Mouse (Mus musculus): Measurements from ENCODE around the gene Slc44a2. TPM values are rescaled to one million over a fixed set of nuclear protein-coding genes. Genes with fewer than 3 reads are reported as not detected.

Gene Slc44a2
- polyA plus RNA-seq, 1 experiment from 2014 or later, result 80.5 TPM

GRCm38 (mm10) chr9:21277776-21278175, 42.7 kb upstream of the Slc44a2 start:
- H3K9ac ChIP-seq (ENCODE audit: low read depth, low read length), result no peak overlapping the region
- no peak for ATAC-seq (ENCODE audit: low FRiP score, low TSS enrichment)
- H3K27ac ChIP-seq (ENCODE audit: low read depth, low read length), result no peak overlapping the region
- no peak overlapping the region for H3K4me2 ChIP-seq (replicated peaks; ENCODE audit: low read depth, low read length)
- peaks cover 86% of the 10 kb centered on the region for H3K36me3 ChIP-seq (ENCODE audit: control insufficient read depth, insufficient read depth, low read length)
- no peak overlapping the region for H3K4me3 ChIP-seq (ENCODE audit: low read length)
- H3K27me3 ChIP-seq (ENCODE audit: control insufficient read depth, insufficient read depth, low read length), result no peaks in the 10 kb centered on the region
- no peaks in the 10 kb centered on the region for H3K4me1 ChIP-seq (ENCODE audit: control insufficient read depth, insufficient read depth, low read length)
- 94% methylated on average over 5 of the region's 5 CpGs for WGBS
- no peaks in the 10 kb centered on the region for H3K9me3 ChIP-seq (ENCODE audit: control insufficient read depth, low read length)

DNA sequence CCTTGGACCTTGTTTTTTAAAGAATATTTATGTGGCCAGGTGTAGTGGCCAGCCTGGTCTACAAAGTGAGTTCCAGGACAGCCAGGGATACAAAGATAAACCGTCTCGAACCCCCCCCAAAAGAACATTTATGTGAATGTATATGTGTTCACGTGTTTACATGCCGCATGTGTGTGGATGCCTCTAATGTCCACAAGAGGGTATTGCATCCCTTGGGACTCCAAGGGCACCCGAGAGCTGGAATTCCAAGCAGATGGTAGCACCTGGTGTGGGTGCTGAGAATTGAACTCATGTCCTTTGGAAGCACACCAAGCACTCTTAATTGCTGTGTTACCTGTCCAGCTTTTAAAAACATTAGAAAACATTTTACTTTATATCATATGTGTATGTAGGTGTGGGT, 36.9 kb upstream of the Slc44a2 start:
- no peak overlapping the region for H3K27ac ChIP-seq (ENCODE audit: low read depth, low read length)
- no peaks in the 10 kb centered on the region for H3K9me3 ChIP-seq (ENCODE audit: control insufficient read depth, low read length)
- no peak overlapping the region for H3K4me3 ChIP-seq (ENCODE audit: low read length)
- H3K4me1 ChIP-seq (ENCODE audit: control insufficient read depth, insufficient read depth, low read length), result peaks cover 13% of the 10 kb centered on the region
- no peak overlapping the region for H3K4me2 ChIP-seq (replicated peaks; ENCODE audit: low read depth, low read length)
- ATAC-seq (ENCODE audit: low FRiP score, low TSS enrichment), result no peak
- H3K9ac ChIP-seq (ENCODE audit: low read depth, low read length), result no peak overlapping the region
- no peaks in the 10 kb centered on the region for H3K27me3 ChIP-seq (ENCODE audit: control insufficient read depth, insufficient read depth, low read length)
- peaks cover 59% of the 10 kb centered on the region for H3K36me3 ChIP-seq (ENCODE audit: control insufficient read depth, insufficient read depth, low read length)
- WGBS, result 96% methylated on average over 5 of the region's 5 CpGs

DNA sequence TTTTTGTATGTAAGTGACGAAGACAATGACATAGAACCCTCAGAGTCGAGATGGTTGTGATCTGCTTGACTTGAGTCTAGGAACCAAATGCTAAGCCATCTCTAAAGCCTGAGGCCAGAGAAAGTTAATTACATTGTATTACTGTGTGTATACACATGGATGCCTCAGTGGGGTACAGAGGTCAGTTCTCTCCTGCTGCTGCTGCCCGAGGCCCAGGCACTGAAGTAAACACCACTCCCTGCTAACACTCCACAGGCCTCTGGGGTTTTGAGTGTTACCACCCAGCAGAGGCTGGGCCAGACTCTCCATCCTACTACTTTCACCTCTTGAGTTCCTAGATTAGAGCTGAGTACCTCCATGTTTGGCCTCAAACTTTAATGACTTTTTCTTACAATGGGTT, 36.5 kb upstream of the Slc44a2 start:
- 81% methylated on average over 3 of the region's 3 CpGs for WGBS
- H3K9ac ChIP-seq (ENCODE audit: low read depth, low read length), result no peak overlapping the region
- H3K27me3 ChIP-seq (ENCODE audit: control insufficient read depth, insufficient read depth, low read length), result no peaks in the 10 kb centered on the region
- no peak overlapping the region for H3K4me3 ChIP-seq (ENCODE audit: low read length)
- H3K4me1 ChIP-seq (ENCODE audit: control insufficient read depth, insufficient read depth, low read length), result peaks cover 17% of the 10 kb centered on the region
- peaks cover 55% of the 10 kb centered on the region for H3K36me3 ChIP-seq (ENCODE audit: control insufficient read depth, insufficient read depth, low read length)
- H3K27ac ChIP-seq (ENCODE audit: low read depth, low read length), result no peak overlapping the region
- no peaks in the 10 kb centered on the region for H3K9me3 ChIP-seq (ENCODE audit: control insufficient read depth, low read length)
- no peak for ATAC-seq (ENCODE audit: low FRiP score, low TSS enrichment)
- H3K4me2 ChIP-seq (replicated peaks; ENCODE audit: low read depth, low read length), result no peak overlapping the region

DNA sequence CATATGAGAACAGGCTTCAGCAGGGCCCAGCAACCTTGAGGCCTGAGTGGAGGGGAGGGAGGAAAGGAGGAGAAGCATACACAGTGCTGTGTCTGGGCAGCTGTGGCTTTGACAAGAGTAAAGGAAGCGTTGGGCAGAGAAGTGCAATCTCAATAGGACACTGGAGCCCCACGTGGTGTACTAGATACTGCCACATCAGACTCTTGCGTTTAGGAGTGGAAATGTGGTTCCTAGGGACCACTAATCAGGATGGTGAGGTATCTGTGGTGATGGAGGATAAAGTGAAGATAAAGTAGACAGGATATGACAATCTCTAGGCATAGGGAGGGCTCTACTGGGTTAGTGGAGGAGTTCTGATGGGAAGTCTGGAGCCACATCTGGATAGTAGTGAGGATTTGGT, 33.7 kb upstream of the Slc44a2 start:
- H3K36me3 ChIP-seq (ENCODE audit: control insufficient read depth, insufficient read depth, low read length), result peaks cover 30% of the 10 kb centered on the region
- H3K9ac ChIP-seq (ENCODE audit: low read depth, low read length), result peak overlapping the region; percentile 84; the same call in 1 of the 2 replicates
- no peak for ATAC-seq (ENCODE audit: low FRiP score, low TSS enrichment)
- H3K9me3 ChIP-seq (ENCODE audit: control insufficient read depth, low read length), result no peaks in the 10 kb centered on the region
- no peak overlapping the region for H3K27ac ChIP-seq (ENCODE audit: low read depth, low read length)
- WGBS, result 81% methylated on average over 3 of the region's 3 CpGs
- H3K4me3 ChIP-seq (ENCODE audit: low read length), result peak overlapping the region; percentile 86
- no peaks in the 10 kb centered on the region for H3K27me3 ChIP-seq (ENCODE audit: control insufficient read depth, insufficient read depth, low read length)
- peak overlapping the region; percentile 84 for H3K4me2 ChIP-seq (replicated peaks; ENCODE audit: low read depth, low read length)
- peaks cover 27% of the 10 kb centered on the region for H3K4me1 ChIP-seq (ENCODE audit: control insufficient read depth, insufficient read depth, low read length)

- Histone ChIP-seq H3K27ac (ENCODE audit: low read depth, low read length) (peak within 1 kb of the TSS; percentile 84; the same call in 1 of the 2 replicates), H3K9ac (ENCODE audit: low read depth, low read length) (peak within 1 kb of the TSS; percentile 84), H3K4me3 (ENCODE audit: low read length) (peak within 1 kb of the TSS; percentile 86), H3K4me1 (ENCODE audit: control insufficient read depth, insufficient read depth, low read length) (peaks cover 27% of the 10 kb centered on the region), H3K9me3 (ENCODE audit: control insufficient read depth, low read length) (no peaks in the 10 kb centered on the region), H3K4me2 (replicated peaks; ENCODE audit: low read depth, low read length) (peak within 1 kb of the TSS; percentile 84), H3K27me3 (ENCODE audit: control insufficient read depth, insufficient read depth, low read length) (no peaks in the 10 kb centered on the region), H3K36me3 (ENCODE audit: control insufficient read depth, insufficient read depth, low read length) (peaks cover 22% of the 10 kb centered on the region)
- peak; percentile 72 for ATAC-seq (ENCODE audit: low FRiP score, low TSS enrichment)
- WGBS, result under 1% methylated on average over 59 of the region's 59 CpGs
Observed at GRCm38 (mm10) chr9:21287571-21288402, 32.7 kb upstream of the Slc44a2 start, which contains the start of gene Kri1. Kri1 (minus strand) TSS chr9:21287969.

GRCm38 (mm10) chr9:21288404-21289336, 31.8 kb upstream of the Slc44a2 start:
- peak overlapping the region; percentile 84 for H3K4me2 ChIP-seq (replicated peaks; ENCODE audit: low read depth, low read length)
- H3K9me3 ChIP-seq (ENCODE audit: control insufficient read depth, low read length), result no peaks in the 10 kb centered on the region
- H3K9ac ChIP-seq (ENCODE audit: low read depth, low read length), result peak overlapping the region; percentile 51; the same call in 1 of the 2 replicates
- peak overlapping the region; percentile 52; the same call in 1 of the 2 replicates for H3K27ac ChIP-seq (ENCODE audit: low read depth, low read length)
- peaks cover 27% of the 10 kb centered on the region for H3K4me1 ChIP-seq (ENCODE audit: control insufficient read depth, insufficient read depth, low read length)
- peak overlapping the region; percentile 86 for H3K4me3 ChIP-seq (ENCODE audit: low read length)
- H3K36me3 ChIP-seq (ENCODE audit: control insufficient read depth, insufficient read depth, low read length), result peaks cover 19% of the 10 kb centered on the region
- H3K27me3 ChIP-seq (ENCODE audit: control insufficient read depth, insufficient read depth, low read length), result no peaks in the 10 kb centered on the region
- ATAC-seq (ENCODE audit: low FRiP score, low TSS enrichment), result no peak
- 70% methylated on average over 13 of the region's 13 CpGs for WGBS

GRCm38 (mm10) chr9:21289337-21289671, 31.2 kb upstream of the Slc44a2 start:
- no peak for ATAC-seq (ENCODE audit: low FRiP score, low TSS enrichment)
- Histone ChIP-seq H3K9ac (ENCODE audit: low read depth, low read length) (no peak overlapping the region), H3K4me1 (ENCODE audit: control insufficient read depth, insufficient read depth, low read length) (peaks cover 27% of the 10 kb centered on the region), H3K4me3 (ENCODE audit: low read length) (peak overlapping the region; percentile 78; the same call in 1 of the 2 replicates), H3K9me3 (ENCODE audit: control insufficient read depth, low read length) (no peaks in the 10 kb centered on the region), H3K27ac (ENCODE audit: low read depth, low read length) (no peak overlapping the region), H3K27me3 (ENCODE audit: control insufficient read depth, insufficient read depth, low read length) (no peaks in the 10 kb centered on the region), H3K4me2 (replicated peaks; ENCODE audit: low read depth, low read length) (peak overlapping the region; percentile 65), H3K36me3 (ENCODE audit: control insufficient read depth, insufficient read depth, low read length) (peaks cover 13% of the 10 kb centered on the region; the same call in 1 of the 2 replicates)
- 83% methylated on average over 2 of the region's 2 CpGs for WGBS

DNA sequence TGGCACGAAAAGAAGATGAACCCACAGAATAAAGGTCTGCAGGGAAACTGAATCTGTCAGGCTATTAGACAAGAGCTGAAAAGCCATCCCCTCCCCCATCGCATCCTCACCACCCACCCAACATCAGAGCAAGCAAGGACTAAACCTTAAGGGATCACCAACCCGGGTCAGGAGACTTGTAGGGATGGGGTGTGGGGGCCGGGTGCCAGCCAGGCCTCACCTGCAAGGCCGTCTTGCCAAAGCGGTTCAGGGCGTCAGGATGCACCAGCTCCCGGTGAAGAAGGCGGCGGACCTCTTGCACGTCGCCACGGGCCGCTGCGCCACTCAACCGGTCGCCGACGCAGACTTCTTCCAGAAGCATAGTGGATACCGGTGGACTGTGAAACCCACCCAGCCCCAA, 29.9 kb upstream of the Slc44a2 start:
- no peak for ATAC-seq (ENCODE audit: low FRiP score, low TSS enrichment)

More for the DNA sequence above, 29.9 kb upstream of the Slc44a2 start:
- peak overlapping the region; percentile 71 for H3K9ac ChIP-seq (ENCODE audit: low read depth, low read length)
- under 1% methylated on average over 20 of the region's 20 CpGs for WGBS
- H3K4me3 ChIP-seq (ENCODE audit: low read length), result peak overlapping the region; percentile 78
- H3K4me1 ChIP-seq (ENCODE audit: control insufficient read depth, insufficient read depth, low read length), result peaks cover 27% of the 10 kb centered on the region
- H3K27ac ChIP-seq (ENCODE audit: low read depth, low read length), result peak overlapping the region; percentile 63; the same call in 1 of the 2 replicates
- H3K27me3 ChIP-seq (ENCODE audit: control insufficient read depth, insufficient read depth, low read length), result no peaks in the 10 kb centered on the region
- no peaks in the 10 kb centered on the region for H3K9me3 ChIP-seq (ENCODE audit: control insufficient read depth, low read length)
- peak overlapping the region; percentile 65 for H3K4me2 ChIP-seq (replicated peaks; ENCODE audit: low read depth, low read length)
- H3K36me3 ChIP-seq (ENCODE audit: control insufficient read depth, insufficient read depth, low read length), result peaks cover 3% of the 10 kb centered on the region; the same call in 1 of the 2 replicates

Measured in kidney, embryonic 14.5 days (tissue).